Mouse (Mus musculus): ENCODE measurements around the gene Padi4. TPM values are rescaled to one million over a fixed set of nuclear protein-coding genes. Genes with fewer than 3 reads are reported as not detected.

The Padi4 gene
- polyA plus RNA-seq, 1 experiment from 2014 or later, result 0.16 TPM

DNA sequence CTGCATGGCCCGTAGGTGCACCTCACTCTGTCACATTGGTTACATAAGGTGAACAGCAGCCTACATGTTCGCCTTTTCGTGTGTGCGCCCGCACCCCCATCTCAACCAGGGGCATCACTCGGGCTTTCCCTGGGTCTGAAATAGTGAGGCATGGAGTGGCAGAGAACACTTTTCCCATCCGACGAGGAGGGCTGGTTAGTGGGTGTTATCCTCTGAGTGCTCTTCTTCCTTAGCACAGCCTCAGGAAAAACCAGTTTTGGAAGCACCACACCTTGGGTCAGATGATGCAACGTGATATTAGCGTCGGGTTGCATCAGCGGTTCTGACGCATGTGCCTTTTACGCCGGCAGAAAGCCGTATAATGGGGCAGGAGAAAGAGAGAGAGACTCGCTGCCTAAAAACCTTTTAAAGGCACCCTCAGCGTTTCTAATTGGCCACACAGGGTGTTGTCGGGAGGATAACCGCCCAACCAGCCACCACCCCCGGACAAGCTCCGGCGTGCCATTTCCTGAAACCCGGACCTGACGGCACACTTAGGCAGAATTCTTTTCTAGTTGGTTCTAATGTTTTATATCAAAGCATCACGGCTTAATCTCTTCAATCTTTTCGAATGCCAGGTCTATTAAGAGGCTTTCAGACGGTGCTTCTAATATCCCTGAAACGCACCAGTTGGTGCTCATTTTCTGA, 74.5 kb downstream of the Padi4 start:
- H3K4me3 ChIP-seq (ENCODE audit: low read depth, low read length), result peak overlapping the region; percentile 26
- no peak overlapping the region for H3K9ac ChIP-seq (replicated peaks; ENCODE audit: low read depth, low read length)
- H3K36me3 ChIP-seq (ENCODE audit: control insufficient read depth, insufficient read depth, low read length), result no peaks in the 10 kb centered on the region
- peak overlapping the region; percentile 52 for H3K4me2 ChIP-seq (ENCODE audit: low read depth, low read length)
- H3K27me3 ChIP-seq (ENCODE audit: control insufficient read depth, insufficient read depth, low read length), result no peaks in the 10 kb centered on the region
- H3K9me3 ChIP-seq (ENCODE audit: control insufficient read depth, low read length), result no peaks in the 10 kb centered on the region
- no peak overlapping the region for H3K27ac ChIP-seq (ENCODE audit: low read depth, low read length)
- peaks cover 18% of the 10 kb centered on the region for H3K4me1 ChIP-seq (ENCODE audit: control insufficient read depth, insufficient read depth, low read length)
- WGBS, result 7% methylated on average over 29 of the region's 29 CpGs
- ATAC-seq (ENCODE audit: low read depth), result no peak

Small RNA genes within 50 kb of the gene (microRNA-seq; reads per million reads assigned to microRNA genes)
- not detected for gene Gm25951

Other genes starting within 250 kb of the Padi4 start
- 18.8 and 24.4 TPM in 2 replicates for gene Arhgef10l, start 108.2 kb downstream of the Padi4 start, polyA plus RNA-seq (2014; fragmentation: Nextera tagmentation; extraction: Ambion mirVana)
- gene Rcc2, start 73.7 kb downstream of the Padi4 start, polyA plus RNA-seq (2014; fragmentation: Nextera tagmentation; extraction: Ambion mirVana), result 9.2 and 11.8 TPM in 2 replicates
- gene Padi6, start 31.6 kb downstream of the Padi4 start, polyA plus RNA-seq (2014; fragmentation: Nextera tagmentation; extraction: Ambion mirVana), result 0.08 TPM in 1 of 2 replicates, not detected in the other
- gene Padi3, start 36.4 kb upstream of the Padi4 start, polyA plus RNA-seq (2014; fragmentation: Nextera tagmentation; extraction: Ambion mirVana), result not detected in 2 replicates
- 0.12 TPM in 1 of 2 replicates, not detected in the other for gene Padi1, start 71.5 kb upstream of the Padi4 start, polyA plus RNA-seq (2014; fragmentation: Nextera tagmentation; extraction: Ambion mirVana)
- 0.95 and 2.3 TPM in 2 replicates for gene Padi2, start 132.1 kb upstream of the Padi4 start, polyA plus RNA-seq (2014; fragmentation: Nextera tagmentation; extraction: Ambion mirVana)
- gene Sdhb, start 187.0 kb upstream of the Padi4 start, polyA plus RNA-seq (2014; fragmentation: Nextera tagmentation; extraction: Ambion mirVana), result 469 and 520 TPM in 2 replicates
- 155 and 160 TPM in 2 replicates for gene Atp13a2, start 212.6 kb upstream of the Padi4 start, polyA plus RNA-seq (2014; fragmentation: Nextera tagmentation; extraction: Ambion mirVana)
- 109 and 229 TPM in 2 replicates for gene Mfap2, start 236.2 kb upstream of the Padi4 start, polyA plus RNA-seq (2014; fragmentation: Nextera tagmentation; extraction: Ambion mirVana)

Measured in neural tube, embryonic 14.5 days (tissue).